In genomic region chr11:80202296-80202695, GRCm38 (mm10) we compare ENCODE assay signal across 13 mouse cellular contexts.
"Had no signal": no experiment of that assay in that cellular context is flagged by ENCODE, and none has a peak within 500 bp of the region (broad histone marks: within the 10 kb centered on the region; RNA-seq: fewer than 3 reads in every experiment).

No protein-coding gene starts in this region.

- H3K36me3 ChIP-seq: limb, embryonic 13.5 days; midbrain, embryonic 13.5 days; stomach, embryonic 15.5 days had no signal

- H3K27me3 ChIP-seq: limb, embryonic 13.5 days; midbrain, embryonic 13.5 days; stomach, embryonic 15.5 days had no signal

- DNase-seq: left cerebral cortex, postnatal 4 days; lung, adult 18-20 months; lung, postnatal 36 days; right cerebral cortex, postnatal 14 days; thymus, postnatal 36 days had no signal

- H3K4me1 ChIP-seq: limb, embryonic 13.5 days; midbrain, embryonic 13.5 days; stomach, embryonic 15.5 days had no signal

- H3K27ac ChIP-seq: kidney, postnatal 0 days; layer of hippocampus, adult 2 months; limb, embryonic 13.5 days; midbrain, embryonic 13.5 days; stomach, embryonic 15.5 days had no signal

- ATAC-seq: hindbrain, embryonic 16.5 days; inflammation-experienced regulatory T-cells, adult 6 months; intestine, postnatal 0 days; midbrain, embryonic 13.5 days had no signal

- H3K4me3 ChIP-seq: layer of hippocampus, adult 2 months; limb, embryonic 13.5 days; midbrain, embryonic 13.5 days; stomach, embryonic 15.5 days had no signal

- H3K9me3 ChIP-seq: limb, embryonic 13.5 days; midbrain, embryonic 13.5 days; stomach, embryonic 15.5 days had no signal

- H3K4me2 ChIP-seq: limb, embryonic 13.5 days; midbrain, embryonic 13.5 days; stomach, embryonic 15.5 days had no signal

- H3K9ac ChIP-seq: limb, embryonic 13.5 days; midbrain, embryonic 13.5 days; stomach, embryonic 15.5 days had no signal
